Mouse (Mus musculus): ENCODE measurements around the gene Mvb12b. TPM values are rescaled to one million over a fixed set of nuclear protein-coding genes. Genes with fewer than 3 reads are reported as not detected.
"Not testable (repeated sequence)": the region's sequence is repeated elsewhere in the genome, so short reads cannot be mapped to it uniquely, and the experiment has no call there.

The Mvb12b gene
- 10 to 100 TPM; 25.2 to 27.4 TPM for total RNA-seq (2021)
- long read RNA-seq, experiment 1, partial matches to known transcripts = 1 of 6 reads
- long read RNA-seq, experiment 1, other reads (novel, unspliced or antisense) = 3 of 6 reads
- long read RNA-seq, experiment 2, transcript Mvb12b-202 (3 exons, 520 nt) = major isoform, 5 of 9 reads
- long read RNA-seq, experiment 2, partial matches to known transcripts = 0 of 9 reads
- long read RNA-seq, experiment 2, other reads (novel, unspliced or antisense) = 4 of 9 reads

- intact Hi-C loops (cut with DNase I) = no loop called here
- peak; percentile 41 to 64 for DNase-seq
Measured at GRCm38 (mm10) chr2:33887328-33888099, at the start of gene Mvb12b. Gene Mvb12b (minus strand): TSS chr2:33887946.

- intact Hi-C loops (cut with DNase I) = no loop called here
- DNase-seq = no peak
Measured at GRCm38 (mm10) chr2:33935756-33936155, 48.0 kb upstream of the Mvb12b start.

- no peak for DNase-seq
- intact Hi-C loops (cut with DNase I) = no loop called here
Measured at GRCm38 (mm10) chr2:33933606-33934510, 46.1 kb upstream of the Mvb12b start.

GRCm38 (mm10) chr2:33931161-33931560 is 43.4 kb upstream of the Mvb12b start:
- no peak for DNase-seq
- intact Hi-C loops (cut with DNase I) = no loop called here

GRCm38 (mm10) chr2:33925288-33925687 is 37.5 kb upstream of the Mvb12b start:
- no peak for DNase-seq
- intact Hi-C loops (cut with DNase I) = no loop called here

GRCm38 (mm10) chr2:33923482-33923881 is 35.7 kb upstream of the Mvb12b start:
- intact Hi-C loops (cut with DNase I) = no loop called here
- DNase-seq = no peak

- no peak for DNase-seq
- intact Hi-C loops (cut with DNase I) = no loop called here
Measured at GRCm38 (mm10) chr2:33922466-33922865, 34.7 kb upstream of the Mvb12b start.

GRCm38 (mm10) chr2:33919934-33920615 is 32.3 kb upstream of the Mvb12b start:
- no peak for DNase-seq
- intact Hi-C loops (cut with DNase I) = loop anchor here (5.0 kb wide), 1 partner anchor 98 kb away; no protein-coding TSS in a partner anchor

- no peak for DNase-seq
- intact Hi-C loops (cut with DNase I) = loop anchor here (5.0 kb wide), 1 partner anchor 97 kb away; no protein-coding TSS in a partner anchor
Measured at GRCm38 (mm10) chr2:33918824-33919223, 31.1 kb upstream of the Mvb12b start.

GRCm38 (mm10) chr2:33918318-33918717 is 30.6 kb upstream of the Mvb12b start:
- peak in 1 of 2 experiments; percentile 10 for DNase-seq
- intact Hi-C loops (cut with DNase I) = loop anchor here (5.0 kb wide), 1 partner anchor 96 kb away; no protein-coding TSS in a partner anchor

GRCm38 (mm10) chr2:33916603-33917002 is 28.9 kb upstream of the Mvb12b start:
- intact Hi-C loops (cut with DNase I) = loop anchor here (5.0 kb wide), 1 partner anchor 94 kb away; no protein-coding TSS in a partner anchor
- no peak for DNase-seq

- intact Hi-C loops (cut with DNase I) = loop anchor here (5.0 kb wide), 1 partner anchor 93 kb away; no protein-coding TSS in a partner anchor
- DNase-seq = no peak
Measured at GRCm38 (mm10) chr2:33914998-33915397, 27.3 kb upstream of the Mvb12b start.

GRCm38 (mm10) chr2:33914334-33914733 is 26.6 kb upstream of the Mvb12b start:
- DNase-seq = no peak
- intact Hi-C loops (cut with DNase I) = no loop called here

- DNase-seq; intact Hi-C loops (cut with DNase I): not testable (repeated sequence)
Measured at GRCm38 (mm10) chr2:33913598-33913997, 25.9 kb upstream of the Mvb12b start.

- intact Hi-C loops (cut with DNase I) = no loop called here
- DNase-seq = no peak
Measured at GRCm38 (mm10) chr2:33912741-33913140, 25.0 kb upstream of the Mvb12b start.

- DNase-seq = no peak
- intact Hi-C loops (cut with DNase I) = no loop called here
Measured at GRCm38 (mm10) chr2:33908374-33908773, 20.6 kb upstream of the Mvb12b start.

GRCm38 (mm10) chr2:33907174-33907573 is 19.4 kb upstream of the Mvb12b start:
- no peak for DNase-seq
- intact Hi-C loops (cut with DNase I) = no loop called here

- DNase-seq = no peak
- intact Hi-C loops (cut with DNase I) = no loop called here
Measured at GRCm38 (mm10) chr2:33895829-33896228, 8.1 kb upstream of the Mvb12b start.

GRCm38 (mm10) chr2:33893151-33893550 is 5.4 kb upstream of the Mvb12b start:
- intact Hi-C loops (cut with DNase I) = no loop called here
- no peak for DNase-seq

GRCm38 (mm10) chr2:33892354-33892753 is 4.6 kb upstream of the Mvb12b start:
- no peak for DNase-seq
- intact Hi-C loops (cut with DNase I) = no loop called here
